Mouse (Mus musculus): ENCODE results near the gene Creg2.
"Not testable (repeated sequence)": the region's sequence is repeated elsewhere in the genome, so short reads cannot be mapped to it uniquely, and the experiment has no call there.

The Creg2 gene

DNA sequence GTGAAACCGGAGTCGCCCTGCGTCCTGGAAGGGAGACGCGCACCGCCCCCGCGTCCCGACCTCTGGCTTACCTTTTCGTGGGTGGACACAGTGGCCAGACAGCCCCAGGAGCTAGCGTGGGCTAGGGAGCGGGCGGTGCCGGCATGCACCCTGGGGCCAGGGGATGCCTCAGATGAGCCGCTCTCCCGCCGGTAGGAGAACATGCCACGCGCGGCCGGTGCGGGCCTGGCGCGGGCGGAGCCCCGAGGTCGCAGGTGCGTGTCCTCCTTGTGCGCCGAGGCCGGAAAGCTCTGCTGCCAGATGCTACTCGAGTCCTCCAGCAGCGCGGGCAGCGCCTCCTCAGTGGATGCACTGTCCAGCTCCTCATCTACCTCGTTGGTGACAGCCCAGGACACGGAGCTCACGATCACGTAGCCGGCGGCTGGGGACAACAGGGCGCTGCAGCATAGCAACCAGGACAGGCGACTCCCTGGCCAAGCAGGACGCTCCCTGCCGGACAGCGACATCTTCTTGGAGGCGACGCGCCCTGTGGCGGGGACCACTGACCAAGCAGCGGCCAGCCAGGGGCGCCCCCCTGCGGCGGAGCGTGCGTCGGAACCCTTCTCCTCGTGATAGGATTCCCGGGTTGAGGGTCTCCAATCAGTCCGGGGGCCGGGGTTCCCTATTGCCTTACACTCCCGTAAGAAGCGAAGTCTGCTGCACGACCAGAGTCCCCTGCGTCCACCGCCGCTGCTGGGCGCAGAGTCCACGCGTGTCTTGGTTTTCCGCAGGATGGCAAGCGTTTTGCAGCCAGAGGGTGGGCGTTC lies 636 bp downstream of the Creg2 start:
- DNase-seq, result peak; percentile 82 to 87

DNA sequence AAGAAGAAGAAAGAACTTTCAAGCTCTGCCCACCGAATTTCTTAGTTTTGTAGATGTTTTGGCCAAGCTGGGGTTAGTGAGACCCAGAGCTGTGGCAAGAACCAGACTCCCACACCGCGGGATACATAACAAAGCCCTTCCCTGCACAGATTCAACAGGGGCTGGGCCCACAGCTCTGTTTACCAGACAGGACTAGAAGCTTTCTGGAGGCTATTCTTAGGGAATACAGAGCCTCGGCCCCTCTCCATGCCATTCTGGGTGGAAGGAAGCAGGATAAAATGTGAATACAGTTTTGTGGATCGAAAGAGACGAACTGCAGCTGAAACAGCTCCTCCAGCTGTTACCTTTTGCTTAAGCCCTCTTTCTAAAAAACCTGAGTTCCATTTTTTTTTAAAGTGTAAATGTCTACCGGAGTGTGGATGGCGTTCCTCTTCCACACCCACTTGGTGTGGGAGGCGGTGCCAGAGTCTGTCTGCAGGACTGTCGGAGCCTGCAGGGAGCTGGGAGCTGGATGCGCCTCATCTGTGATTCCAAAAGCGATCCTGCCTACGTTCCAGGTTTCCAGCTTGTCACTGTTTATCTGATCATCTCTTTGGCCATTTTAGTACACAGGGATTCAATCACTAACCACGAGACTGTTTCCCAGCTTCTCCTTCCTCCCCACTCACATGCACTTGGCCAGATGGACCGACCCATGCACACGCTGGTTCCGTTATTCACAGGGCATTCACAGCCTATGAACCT lies 1.4 kb downstream of the Creg2 start:
- DNase-seq, result peak; percentile 44 to 47

DNA sequence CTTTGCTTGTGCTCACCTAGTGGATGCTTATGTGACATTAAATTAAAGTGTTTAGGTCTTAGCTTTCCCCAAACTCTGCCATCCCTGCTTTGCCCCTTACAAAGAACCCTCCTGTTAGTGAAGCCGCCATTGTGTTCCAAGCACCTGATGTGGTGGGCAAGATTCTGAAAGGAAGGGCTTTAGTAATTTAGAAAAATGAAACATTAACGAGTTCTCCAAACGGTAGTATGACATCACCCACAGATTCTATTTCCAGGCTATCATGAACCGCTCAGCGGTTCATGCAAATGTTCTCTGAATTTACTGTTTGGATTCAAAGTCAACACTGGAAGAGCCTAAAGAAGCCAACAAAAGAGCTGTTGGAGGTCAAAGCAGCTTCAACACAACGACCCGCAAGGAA lies 2.7 kb downstream of the Creg2 start:
- no peak for DNase-seq

DNA sequence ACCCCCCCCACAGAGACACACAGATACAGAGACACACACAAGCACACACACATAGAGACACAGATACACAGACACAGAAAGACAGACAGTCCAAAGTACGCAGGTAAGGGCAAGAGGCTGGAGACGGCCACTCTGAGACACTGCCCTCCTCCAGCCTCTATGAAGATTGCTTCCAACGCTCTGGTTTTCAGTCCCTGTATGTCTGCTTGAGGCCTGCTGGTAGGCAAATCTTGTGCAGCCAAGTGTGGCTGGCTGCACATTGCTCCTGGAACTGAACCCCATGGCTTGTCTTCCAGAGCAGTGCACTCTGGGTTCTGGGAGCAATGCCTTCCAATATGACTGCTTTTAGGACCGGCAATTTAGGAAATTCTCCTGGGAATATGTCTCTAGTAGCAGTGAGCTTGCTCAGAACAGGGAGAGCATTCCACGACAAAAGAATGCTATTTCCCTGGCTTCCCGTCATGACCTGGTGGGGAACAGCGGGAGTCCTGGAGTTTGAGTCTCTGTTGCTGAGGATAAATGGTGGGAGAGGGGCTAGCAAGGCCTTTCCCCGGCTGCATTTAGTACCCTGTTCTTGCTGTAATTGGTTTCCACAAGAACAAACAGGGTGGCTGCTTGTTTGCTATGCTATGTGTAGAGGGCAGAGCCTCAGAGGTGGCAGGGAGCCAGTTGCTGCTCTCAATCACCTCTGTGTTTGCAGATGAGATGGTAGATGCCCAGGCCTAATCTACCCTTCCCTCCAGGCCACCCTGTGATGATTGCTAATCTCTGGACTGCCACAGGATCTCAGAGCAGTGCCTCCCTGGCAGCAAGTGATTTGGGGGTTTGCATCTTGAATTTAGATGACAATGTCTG lies 5.1 kb downstream of the Creg2 start:
- DNase-seq, result peak; percentile 67 to 71

DNA sequence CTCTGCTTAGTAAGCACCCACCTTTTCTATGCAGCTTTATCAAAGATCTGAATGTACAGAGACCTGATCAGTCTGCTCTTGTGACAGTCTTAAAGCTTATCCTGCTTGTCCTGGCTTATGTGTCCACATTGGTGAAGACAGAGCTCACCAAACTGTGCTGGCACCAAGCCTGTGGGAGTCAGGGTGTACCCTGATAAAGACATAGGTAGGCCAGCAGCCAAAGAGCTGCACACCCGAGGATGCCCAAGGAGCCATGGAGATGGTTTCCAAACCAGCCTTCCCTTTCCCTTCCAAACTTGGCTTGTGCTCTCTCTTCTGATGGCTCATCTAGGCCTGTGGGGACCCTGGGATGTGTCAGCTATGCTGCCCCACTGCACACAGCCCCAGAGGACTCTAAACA lies 6.9 kb downstream of the Creg2 start:
- peak; percentile 19 to 23 for DNase-seq

DNA sequence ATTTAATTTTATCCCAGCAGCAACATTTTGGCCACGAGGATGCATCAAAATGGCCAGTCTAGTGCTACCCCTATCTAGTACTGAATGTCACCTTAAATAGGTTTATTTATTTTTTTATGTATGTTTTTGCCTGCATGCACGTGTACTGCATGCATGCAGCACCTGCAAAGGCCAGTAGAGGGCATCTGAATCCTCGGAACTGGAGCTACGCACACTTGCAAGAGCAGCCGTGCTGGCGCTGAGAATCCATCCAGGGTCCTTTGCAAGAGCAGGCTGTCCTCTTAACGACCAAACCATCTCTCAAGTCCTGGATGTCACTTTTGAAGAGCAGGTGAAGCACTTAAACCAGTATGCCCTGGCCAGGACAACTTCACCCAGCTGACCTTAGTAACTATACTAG lies 9.6 kb downstream of the Creg2 start:
- DNase-seq, result no peak

DNA sequence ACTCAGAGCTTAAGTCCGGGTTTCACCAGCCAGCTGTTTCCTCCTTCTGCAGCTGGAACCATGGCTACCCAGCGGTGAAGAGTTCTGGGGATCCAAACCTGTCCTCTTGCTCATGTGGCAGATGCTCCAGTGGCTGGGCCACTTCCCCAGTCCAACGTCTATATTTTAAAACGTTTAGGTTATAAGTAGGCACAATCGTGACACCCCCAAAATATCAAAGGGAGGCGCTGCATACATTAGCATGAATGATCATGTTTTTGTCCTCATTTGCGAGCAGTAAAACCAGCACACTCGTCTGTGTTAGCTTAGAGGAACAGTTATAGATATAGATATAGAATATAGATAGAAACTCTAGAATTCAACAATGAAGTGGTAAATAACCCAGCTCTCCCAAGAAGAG lies 14.1 kb downstream of the Creg2 start:
- DNase-seq, result no peak

DNA sequence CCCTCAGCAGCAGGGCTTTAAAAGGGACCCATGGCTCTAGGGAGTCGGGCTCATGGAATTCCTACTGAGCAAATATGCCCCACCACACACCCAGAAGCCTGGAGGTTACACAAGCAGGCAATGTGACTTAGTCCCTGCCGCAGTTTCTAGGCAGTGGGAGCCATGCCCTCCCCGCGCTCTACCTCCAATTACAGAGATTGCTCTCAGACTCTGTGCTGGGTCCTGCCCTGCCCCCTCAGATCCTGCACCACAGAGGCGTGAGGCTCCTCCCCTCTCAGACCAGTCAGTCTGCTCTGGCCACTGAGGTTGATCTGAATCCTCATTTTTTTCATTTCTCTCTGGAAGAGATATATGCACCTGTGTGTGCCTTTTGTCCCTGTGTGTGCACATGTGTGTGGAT lies 14.6 kb downstream of the Creg2 start:
- no peak for DNase-seq

DNA sequence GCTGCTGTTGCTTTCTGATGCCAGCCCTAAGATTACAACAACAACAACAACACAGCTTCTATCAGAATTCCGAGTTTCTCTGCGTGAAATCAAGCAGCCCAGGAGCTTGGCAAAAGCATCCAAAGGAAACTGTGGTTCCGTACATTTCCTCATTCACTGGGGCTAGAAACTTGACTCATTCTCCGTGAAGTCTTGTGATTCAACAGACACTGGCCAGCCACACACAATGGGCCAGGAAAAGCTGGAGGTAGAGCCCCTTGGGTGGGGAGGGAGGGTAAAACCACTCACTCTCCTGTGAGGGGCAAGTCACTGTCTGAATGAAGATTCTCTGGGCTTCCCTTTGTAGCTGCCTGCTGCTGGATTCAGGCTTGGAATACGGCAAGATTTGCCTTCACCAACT lies 15.1 kb downstream of the Creg2 start:
- no peak for DNase-seq

DNA sequence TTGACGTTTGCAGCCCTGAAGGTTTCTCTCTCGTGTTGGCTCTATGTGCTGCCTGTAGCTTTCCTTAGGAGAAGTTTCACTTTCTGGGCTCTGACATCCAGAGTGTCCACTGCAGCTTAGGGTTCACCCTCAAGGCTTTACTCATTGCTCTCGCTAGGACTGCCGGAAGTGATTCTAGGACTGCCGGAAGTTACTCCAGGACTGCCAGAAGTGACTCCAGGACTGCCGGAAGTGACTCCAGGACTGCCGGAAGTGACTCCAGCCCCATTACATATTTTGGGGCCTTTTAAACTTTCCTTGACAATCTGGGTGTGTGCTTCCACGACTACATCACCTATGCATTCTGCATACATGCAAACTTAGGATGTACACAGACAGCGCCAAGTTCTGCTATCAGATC lies 22.7 kb downstream of the Creg2 start:
- no peak for DNase-seq

DNA sequence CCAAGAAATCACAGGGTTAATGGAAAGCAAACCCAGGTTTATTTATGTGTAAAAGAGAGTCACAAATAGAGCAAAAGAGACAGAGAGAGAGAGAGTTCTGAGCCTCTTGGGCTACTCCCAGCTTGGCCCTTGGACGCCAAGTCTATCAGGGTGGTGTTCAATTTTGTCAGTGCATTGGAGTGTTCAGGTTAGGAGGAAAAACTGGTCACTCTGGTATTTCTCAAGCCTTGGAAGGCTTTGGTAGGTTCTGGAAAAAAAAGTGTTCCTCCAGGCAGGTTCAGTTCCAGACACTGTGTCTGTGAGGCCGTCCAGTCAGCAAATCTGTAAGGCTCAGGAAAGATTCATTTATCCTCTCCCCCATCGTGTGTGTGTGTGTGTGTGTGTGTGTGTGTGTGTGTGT lies 25.8 kb downstream of the Creg2 start:
- no peak for DNase-seq

DNA sequence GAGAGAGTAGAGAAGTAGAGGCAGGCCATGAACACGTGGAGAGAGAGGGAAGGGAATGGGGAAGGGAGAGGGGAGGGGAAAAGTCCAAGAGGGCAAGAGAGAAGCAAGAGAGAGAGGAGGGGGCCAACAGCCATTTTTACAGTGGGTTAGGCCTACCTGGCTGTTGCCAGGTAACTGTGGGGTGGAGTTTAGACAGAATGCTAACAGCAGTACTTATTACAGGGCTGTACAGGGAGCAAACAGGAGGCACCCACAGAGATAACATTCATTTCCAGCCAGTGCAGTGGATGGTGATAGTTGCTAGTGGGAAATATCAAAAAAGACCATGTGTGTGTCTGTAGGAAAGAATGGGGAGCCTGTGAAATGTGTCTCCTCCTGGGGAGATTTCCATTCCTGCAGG lies 27.5 kb downstream of the Creg2 start:
- no peak for DNase-seq

DNA sequence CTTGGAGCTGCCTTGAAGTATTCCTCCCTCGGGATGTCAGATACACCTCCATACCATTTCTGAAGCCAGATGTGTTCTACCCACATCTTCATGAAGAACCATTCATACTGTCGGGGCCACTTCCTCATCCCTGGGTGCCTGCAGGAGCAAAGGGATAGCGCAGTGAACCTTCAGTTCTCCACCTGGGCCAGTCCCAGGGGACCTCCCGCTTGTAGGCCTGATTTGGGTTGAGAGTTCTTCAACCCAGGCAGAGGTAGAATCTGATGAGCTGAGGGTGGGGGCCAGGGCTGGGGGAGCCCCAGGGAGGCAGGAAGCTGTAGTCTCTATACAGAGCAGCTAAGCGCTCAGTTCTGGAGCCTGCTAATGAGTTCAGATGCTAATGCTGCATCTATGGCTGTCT lies 28.2 kb downstream of the Creg2 start:
- no peak for DNase-seq

DNA sequence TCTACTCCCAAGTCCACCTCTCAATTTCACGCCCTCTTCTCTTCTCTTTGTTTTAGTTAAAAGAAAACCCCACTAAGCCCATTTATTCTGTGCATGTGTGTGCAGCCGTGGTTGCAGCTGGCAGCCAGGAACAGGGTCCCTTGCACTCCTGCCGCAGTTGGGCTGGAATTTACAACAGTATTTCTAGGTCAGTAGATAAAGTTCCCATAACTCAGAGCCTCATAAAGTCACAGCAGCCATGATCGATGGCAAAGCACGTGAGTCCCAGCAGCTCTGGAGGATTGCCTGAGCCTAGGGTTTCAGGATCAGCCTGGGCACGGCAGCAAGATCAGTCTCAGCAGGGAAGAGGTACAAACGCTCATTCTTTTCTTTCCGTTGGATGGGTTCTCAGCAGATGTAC lies 32.8 kb downstream of the Creg2 start:
- no peak for DNase-seq

DNA sequence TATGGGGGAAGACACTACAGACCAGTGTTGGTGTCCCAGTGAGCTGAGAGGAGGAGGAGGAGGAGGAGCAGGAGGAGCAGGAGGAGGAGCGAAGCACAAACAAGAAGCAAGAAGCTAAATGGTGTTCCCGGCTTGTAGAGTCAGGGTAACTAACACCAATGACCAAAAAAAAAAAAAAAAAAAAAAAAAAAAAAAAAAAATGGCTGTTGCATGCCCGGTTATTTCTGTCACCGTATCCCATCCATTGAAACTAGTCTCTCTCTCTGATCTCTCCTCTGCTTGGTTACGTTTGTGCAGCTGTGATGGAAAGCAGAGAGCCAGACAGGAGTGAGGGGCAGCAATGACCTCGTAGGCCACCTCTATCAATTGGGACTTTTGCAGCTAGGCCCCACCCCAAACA lies 35.7 kb downstream of the Creg2 start:
- no peak for DNase-seq

DNA sequence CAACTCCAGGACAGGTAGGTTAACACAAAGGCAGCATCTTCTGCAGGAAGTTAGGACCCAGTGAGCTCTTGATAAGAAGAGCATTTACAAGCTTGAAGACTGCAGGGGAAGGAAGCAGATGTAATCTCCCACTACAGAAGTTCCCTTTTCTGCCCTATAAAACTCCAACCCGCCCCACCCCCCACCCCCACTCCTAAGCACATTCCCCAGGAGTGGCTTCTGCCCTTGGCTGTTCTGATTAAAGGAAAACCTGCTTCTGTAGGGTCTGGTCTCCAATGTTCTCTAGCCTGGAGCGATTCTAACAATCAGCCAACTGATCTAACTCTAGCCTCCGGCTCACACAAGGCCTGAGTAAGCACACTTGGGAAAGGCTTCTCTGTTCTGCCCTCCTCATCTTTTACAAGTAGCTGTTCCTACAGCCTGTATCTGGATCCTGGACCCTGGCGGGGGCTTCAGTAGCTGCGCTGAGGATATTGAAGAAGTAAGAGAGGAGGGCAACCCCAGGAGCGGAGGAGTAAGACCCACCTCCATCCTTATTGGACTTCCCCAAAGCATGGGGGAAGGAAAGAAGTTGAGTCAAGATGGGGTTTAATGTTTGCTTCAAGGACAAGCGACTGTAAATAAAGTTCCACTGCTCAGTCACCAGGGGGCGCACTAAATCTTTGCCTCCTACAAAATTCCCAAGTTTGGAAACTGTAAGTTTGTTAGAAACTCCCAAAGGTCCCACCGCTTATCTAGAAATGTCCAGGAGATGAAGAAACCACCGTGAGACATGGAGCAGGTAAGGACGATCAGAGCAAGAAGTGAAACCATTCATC lies 36.6 kb downstream of the Creg2 start:
- peak; percentile 73 to 81 for DNase-seq

DNA sequence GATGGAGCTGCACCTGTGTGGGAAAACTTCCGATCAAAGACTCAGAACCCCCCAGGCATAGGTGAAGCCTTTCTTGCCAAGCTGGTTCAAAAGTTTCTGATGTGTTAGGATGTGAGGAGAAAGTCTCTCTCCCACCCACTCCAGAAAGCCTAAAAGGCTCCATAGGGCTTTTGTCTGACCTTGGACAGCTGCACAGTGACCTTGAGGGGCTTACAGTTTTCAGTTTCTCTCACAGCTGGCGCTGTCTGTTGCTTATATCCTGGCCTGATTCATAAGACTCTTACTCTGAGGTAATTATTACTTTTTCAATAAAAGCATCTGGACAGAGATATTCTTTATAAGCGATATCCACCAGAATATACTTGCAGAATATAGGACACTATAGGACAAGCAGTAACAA lies 38.2 kb downstream of the Creg2 start:
- no peak for DNase-seq

DNA sequence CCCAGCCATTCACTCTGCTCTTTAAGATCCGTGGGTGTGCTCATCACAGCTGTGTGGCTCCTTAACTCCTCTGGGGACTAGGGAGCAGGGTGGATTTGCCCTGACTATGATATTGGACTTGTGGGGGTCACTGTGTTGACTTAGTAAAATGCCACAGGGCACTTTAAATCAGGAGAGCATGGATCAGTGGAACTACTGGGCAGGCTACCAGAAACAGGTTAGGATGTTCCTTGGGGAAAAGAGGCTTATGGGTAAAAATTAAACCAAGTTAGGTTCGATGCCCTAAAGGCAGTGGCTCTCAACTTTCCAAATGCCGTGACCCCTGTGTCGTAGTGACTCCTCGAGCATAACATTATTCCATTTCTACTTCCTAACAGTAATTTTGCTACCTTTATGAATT lies 38.8 kb downstream of the Creg2 start:
- DNase-seq, result no peak

DNA sequence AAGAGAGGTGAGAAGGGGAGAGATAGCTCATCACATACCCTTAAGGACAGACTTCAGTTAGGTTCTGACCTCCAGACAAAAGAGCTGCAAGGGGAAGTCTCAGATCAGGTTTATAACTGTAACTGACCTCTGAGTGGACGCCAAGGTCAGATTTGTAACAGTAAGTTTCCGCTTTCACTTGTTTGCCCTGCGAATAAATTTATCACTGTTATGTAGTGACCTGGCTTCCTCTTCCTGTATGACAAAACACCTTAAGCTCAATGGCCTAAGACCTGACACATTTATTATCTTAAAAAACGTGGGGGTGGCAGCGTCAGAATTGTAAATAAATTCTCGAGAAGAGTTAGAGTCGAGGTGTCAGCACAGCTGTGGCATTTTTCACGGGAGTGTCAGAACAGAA lies 42.7 kb downstream of the Creg2 start:
- DNase-seq, result no peak

DNA sequence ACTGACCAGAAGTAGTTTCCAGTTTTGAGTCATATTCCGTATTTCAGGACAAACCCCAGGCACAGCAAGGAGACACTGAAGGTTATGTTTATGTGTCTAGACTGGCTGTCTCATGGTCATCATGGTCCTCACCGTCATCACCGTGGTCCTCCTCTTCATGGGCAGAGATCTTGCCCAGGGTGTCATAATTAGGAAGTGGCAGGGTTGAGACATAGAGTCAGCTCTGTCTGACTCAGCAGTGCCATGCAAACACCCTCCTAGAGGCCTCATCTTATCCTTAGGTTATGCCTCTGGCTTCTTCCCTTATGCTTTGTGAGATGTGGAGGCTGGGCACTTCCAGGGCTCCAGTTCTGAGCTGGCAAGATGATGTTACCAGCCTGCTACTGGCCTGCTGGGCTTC lies 48.8 kb downstream of the Creg2 start:
- DNase-seq, result no peak

DNA sequence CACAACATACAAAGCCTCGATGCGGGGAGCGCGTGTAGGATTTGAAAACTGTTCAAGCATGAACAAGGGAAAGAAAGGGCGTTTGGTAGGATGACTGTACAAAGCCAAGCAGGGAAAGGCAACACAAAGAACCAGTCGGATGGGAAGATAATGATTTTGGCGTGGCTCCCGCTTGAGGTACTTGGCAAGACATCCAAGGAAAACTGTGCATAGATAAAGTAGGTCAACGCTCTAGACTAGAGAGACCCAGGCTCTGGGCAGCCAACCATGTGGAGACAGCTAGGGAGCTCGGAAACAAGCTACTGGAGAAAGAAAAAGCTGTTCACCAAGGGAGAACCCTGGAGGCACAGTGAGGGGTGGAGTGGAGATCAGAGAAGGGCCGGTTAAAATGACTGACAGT lies 52.5 kb downstream of the Creg2 start:
- peak; percentile 76 to 79 for DNase-seq

DNA sequence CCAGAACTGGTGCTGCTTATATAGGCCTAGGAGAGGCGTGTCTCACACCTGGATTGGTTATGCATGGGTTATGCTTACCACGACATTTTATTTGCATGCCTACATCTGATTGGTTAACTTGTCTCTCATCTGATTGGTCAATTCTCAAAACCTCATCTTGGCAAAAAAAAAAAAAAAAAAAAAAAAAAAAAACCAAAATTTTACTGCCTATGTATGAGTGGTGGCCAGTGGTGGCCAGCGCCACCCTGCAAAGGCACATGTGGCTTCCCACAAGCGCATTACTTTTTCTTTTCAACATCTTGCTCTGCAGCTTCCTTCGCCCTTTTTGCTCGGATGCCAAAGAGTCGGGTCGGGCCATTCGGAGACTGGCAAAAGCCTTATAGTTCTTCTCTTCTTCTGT lies 54.1 kb downstream of the Creg2 start:
- DNase-seq, result not testable (repeated sequence)

DNA sequence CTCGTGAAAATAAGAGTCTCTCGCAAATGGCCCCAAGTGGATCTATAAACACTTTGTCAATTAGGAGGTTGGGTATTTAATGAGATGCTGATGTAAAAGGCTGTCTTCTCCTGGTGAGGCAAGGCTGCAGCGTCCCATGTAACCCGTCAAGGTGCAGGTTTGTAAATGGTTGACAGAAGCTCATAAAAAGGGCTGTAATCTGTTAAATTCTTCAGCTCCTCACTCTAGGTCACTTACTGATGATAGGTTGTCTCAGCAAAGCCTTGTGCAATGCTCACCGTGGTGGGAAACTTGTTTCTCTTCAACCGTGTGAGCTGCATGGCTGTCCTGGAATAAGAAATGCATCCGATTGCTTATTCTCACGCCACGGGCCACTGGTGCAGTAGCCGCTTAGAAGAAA lies 57.4 kb downstream of the Creg2 start:
- DNase-seq, result no peak
